Mouse (Mus musculus): ENCODE data around the gene Lrch1.

DNA sequence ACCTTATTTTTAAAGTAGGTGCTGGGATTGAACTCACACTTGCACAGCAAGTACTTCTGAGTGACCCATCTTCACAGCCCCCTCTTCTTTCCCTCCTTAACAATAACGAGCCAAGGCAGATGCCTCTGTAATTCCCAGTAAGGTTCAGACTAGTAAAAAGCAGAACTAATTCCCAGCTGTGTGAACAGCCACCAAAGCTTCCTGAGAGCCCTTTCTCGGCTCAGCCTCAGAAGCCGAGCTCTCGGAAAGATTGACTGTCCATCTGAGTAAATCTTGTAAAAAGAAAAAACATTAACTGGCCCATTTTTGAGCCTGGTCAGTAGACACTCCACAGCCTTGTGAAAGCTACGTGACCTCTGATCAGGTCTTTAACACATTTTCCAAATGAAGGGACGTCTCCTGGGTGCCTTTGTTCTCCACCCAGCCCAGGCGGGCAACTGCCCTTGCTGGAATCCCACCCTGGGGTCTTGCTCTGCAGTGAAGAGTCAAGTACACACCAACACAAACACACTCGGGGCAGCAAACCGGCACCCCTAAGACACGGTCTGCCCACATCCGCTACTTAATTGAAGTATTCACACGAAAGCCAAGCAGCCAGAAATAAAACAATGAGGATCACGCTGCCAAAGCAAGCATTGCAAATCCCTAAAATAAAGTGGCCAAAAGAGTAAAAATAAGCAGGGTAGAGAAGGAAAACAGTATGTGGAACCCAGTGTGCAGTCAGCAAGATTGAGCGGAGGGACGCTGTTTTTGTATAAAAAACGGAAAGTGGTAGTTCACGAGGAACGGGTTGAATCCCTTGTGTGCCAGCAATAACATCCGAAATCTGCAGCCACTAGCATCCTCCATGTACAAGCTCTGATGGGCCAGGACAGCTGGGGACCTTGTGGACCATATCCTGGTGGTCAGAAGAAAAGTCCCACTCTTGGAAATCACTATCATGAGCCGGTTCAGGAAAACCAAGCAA, 80.3 kb downstream of the Lrch1 start:
- TF ChIP-seq CTCF (IDR thresholded peaks at IDR 0.05; ENCODE audit: low read depth) = no peak
- TF ChIP-seq EP300 (IDR thresholded peaks at IDR 0.05; ENCODE audit: low read depth) = no peak

Measured in liver, embryonic 14.5 days (tissue).